Mouse (Mus musculus): ENCODE results near the gene Zfp775. TPM values are rescaled to one million over a fixed set of nuclear protein-coding genes. Genes with fewer than 3 reads are reported as not detected.

Zfp775 gene
- polyA plus RNA-seq (2012), result not detected in 2 replicates

GRCm38 (mm10) chr6:48601271-48602079 lies at the start of gene Zfp775:
TSS of gene Zfp775 (plus strand) at chr6:48602063.
- no peak for TF ChIP-seq GATA1 (IDR thresholded peaks at IDR 0.05; ENCODE audit: low read length)

GRCm38 (mm10) chr6:48552918-48553317 lies 48.9 kb upstream of the Zfp775 start:
- no peak for TF ChIP-seq GATA1 (IDR thresholded peaks at IDR 0.05; ENCODE audit: low read length)

DNA sequence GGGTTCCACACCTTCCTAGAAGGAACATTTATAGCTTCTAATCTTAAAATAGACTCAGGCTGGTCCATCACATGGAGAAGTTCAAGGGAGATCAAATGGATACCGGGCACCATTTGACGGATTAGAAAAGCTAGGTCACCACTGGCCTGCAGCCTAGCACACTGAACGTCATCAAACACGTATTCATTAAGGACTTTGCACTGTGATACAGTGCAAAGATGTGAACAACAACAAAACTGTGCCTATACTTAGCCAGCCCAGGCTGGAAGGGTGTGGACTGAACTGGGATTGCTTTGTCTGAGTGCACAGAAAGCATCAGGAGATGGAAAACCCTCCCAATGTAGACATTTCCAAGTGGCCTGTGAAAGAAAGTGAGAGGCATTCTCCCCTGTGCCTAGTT lies 48.0 kb upstream of the Zfp775 start:
- no peak for TF ChIP-seq GATA1 (IDR thresholded peaks at IDR 0.05; ENCODE audit: low read length)

GRCm38 (mm10) chr6:48554280-48555103 lies 47.4 kb upstream of the Zfp775 start, which contains the start of gene Lrrc61:
TSS of gene Lrrc61 (plus strand) at chr6:48554796.
- TF ChIP-seq GATA1 (IDR thresholded peaks at IDR 0.05; ENCODE audit: low read length), result no peak

DNA sequence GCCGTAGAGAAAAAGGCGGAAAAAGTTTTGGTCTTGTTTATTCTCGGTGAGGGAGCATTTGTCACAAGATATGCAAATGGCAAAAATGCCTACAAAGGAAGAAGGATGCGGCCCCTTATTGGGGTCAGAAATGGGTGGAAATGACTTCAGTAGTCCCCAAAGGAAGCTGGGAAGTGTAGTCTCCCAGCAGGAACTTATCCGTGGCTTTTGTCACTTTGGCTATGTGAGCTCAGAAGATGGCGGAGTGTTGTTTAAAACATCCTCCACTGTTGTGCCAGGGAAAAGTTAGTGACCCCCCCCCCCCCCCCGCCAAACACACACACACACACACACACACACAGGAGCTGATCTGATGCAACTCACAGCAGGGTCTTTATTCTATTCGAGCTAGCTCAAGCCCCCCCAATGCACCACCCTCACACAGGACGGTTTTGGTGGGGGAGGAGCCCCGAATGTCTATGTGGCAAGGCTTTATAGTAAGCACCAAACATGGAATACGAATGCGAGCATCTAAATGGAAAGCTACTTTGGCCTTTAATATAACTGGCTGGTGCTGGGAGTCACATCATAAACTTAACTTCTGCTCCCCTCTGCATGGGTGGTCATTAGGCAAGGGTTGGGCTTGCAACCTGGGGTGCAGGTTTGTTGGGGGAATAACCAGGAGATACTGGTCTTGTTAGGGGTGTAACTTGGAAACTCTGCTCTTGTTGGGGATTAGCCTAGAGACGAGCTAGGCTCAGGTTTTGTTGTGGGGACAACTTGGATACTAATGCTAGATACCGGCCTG lies 46.6 kb upstream of the Zfp775 start:
- no peak for TF ChIP-seq GATA1 (IDR thresholded peaks at IDR 0.05; ENCODE audit: low read length)

- TF ChIP-seq GATA1 (IDR thresholded peaks at IDR 0.05; ENCODE audit: low read length), result no peak
Measured at GRCm38 (mm10) chr6:48555956-48556355, 45.9 kb upstream of the Zfp775 start.

DNA sequence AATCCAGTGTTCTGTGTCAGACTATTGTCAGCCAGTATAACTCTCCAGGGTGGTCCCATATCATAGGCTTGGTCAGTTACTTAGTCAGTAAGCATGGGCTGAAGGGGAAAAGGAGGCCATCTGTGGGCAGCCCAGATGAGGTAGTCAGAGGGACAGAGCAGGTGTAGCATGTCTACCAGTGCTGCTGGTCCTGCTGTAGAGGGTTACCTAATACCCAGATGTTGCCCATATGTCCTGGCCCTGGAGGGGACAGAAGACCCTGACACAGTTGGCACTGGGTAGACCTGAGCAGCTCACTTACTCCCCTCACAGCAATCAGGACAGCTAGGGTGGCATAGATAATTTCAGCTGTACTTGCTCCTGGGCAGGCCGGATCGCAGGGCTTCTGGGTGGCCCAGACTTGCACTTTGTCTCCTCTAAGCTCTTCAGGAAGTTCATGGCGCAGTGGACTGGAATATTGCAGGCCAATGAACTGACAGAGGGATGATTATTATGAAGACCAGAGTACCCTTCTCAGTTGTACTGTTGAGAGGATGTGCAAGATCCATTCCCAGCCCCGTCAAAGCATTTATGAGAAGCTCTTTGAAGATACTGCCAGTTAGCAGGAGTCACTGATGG lies 36.1 kb upstream of the Zfp775 start:
- no peak for TF ChIP-seq GATA1 (IDR thresholded peaks at IDR 0.05; ENCODE audit: low read length)

GRCm38 (mm10) chr6:48566312-48566711 lies 35.6 kb upstream of the Zfp775 start:
- no peak for TF ChIP-seq GATA1 (IDR thresholded peaks at IDR 0.05; ENCODE audit: low read length)

GRCm38 (mm10) chr6:48568036-48568984 lies 33.6 kb upstream of the Zfp775 start:
- TF ChIP-seq GATA1 (IDR thresholded peaks at IDR 0.05; ENCODE audit: low read length), result no peak

DNA sequence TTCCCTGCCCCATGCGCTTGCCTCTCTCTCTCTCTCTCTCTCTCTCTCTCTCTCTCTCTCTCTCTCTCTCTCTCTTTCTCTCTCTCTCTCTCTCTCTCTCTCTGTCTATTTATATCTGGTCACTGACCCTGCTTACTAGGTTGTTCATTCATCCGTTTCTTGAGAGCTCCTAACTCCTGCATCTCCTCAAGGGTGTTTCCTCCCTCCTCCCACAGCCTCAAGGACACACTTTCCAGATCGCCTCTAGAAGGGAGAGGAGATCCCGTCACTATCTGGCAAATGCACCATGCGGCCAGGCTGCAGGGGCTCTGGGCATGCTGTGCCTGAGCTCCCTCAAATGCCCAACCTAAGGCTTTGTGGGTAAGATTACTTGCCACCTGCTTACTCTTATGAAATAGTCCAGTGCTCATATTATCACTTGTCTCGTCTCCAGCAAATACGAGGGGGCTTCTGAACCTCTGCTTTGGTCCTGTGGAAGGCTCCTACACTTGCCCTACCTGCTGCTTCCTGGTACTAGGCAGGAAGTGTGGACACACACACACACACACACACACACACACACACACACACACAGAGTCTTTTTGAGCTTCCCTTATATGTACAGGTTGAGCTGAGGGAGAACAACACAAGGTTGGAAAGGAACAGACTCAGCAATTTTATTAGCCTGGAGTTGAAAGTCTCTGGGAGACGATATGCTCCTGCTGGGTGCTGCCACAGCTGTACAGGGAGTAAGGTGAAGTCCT lies 32.6 kb upstream of the Zfp775 start:
- no peak for TF ChIP-seq GATA1 (IDR thresholded peaks at IDR 0.05; ENCODE audit: low read length)

- no peak for TF ChIP-seq GATA1 (IDR thresholded peaks at IDR 0.05; ENCODE audit: low read length)
Measured at GRCm38 (mm10) chr6:48572014-48572413, 29.8 kb upstream of the Zfp775 start.

DNA sequence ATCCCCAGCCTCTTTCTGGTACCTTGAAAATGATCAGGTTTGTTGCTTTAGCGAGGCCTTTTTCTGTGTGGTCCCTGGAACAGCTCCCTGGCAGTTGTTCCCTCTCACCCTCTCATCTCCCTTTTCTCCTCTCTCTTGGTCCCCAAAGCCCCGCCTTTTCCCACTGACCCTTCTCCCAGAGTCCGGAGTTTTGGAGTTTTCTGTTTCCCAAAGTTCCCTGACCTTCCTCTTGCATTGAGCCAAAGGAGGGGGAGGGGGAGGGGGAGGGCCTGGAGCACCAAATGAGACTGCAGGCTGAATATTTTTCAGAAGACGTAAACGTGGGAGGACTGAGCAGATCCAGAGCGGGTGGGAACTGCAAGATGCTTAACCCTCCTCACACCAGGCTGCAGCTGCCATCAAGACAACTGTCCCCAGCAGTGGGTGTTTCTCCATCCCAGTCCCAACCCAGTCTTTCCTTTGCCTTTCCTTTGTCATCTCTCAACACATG lies 29.2 kb upstream of the Zfp775 start, which contains the start of gene Rarres2:
Gene Rarres2 (minus strand): TSS at position 218 of the 490 bp plus-strand sequence.
- no peak for TF ChIP-seq GATA1 (IDR thresholded peaks at IDR 0.05; ENCODE audit: low read length)

GRCm38 (mm10) chr6:48573280-48573679 lies 28.6 kb upstream of the Zfp775 start:
- no peak for TF ChIP-seq GATA1 (IDR thresholded peaks at IDR 0.05; ENCODE audit: low read length)

Data from G1E-ER4 (cell line).